Mouse (Mus musculus): ENCODE results near the gene Prkci. TPM values are rescaled to one million over a fixed set of nuclear protein-coding genes. Genes with fewer than 3 reads are reported as not detected.

The Prkci gene
- polyA plus RNA-seq (2016; fragmentation: Nextera tagmentation; extraction: Ambion mirVana): 38.7 and 40.2 TPM in 2 replicates

GRCm38 (mm10) chr3:30995283-30995898 is at the start of gene Prkci:
TSS of gene Prkci (plus strand) at chr3:30995747.
- Histone ChIP-seq H3K36me3 (replicated peaks) (no peaks in the 10 kb centered on the region), H3K27me3 (no peaks in the 10 kb centered on the region), H3K4me1 (peaks cover 25% of the 10 kb centered on the region), H3K9ac (peak within 1 kb of the TSS; percentile 82), H3K4me3 (replicated peaks) (peak within 1 kb of the TSS; percentile 86), H3K4me2 (peak within 1 kb of the TSS; percentile 66), H3K9me3 (no peaks in the 10 kb centered on the region), H3K27ac (0 out of 2 replicates have a peak within 1 kb of the TSS, but pooled peaks have one; percentile 50)
- ATAC-seq (ENCODE audit: low FRiP score): peak; percentile 97
- under 1% methylated on average over 50 of the region's 50 CpGs for WGBS

GRCm38 (mm10) chr3:30951652-30952051 is 43.9 kb upstream of the Prkci start:
- ATAC-seq (ENCODE audit: low FRiP score): no peak
- no peak overlapping the region for H3K4me3 ChIP-seq (replicated peaks)
- no peaks in the 10 kb centered on the region for H3K9me3 ChIP-seq
- no peaks in the 10 kb centered on the region for H3K4me1 ChIP-seq
- H3K4me2 ChIP-seq: no peak overlapping the region
- no peak overlapping the region for H3K9ac ChIP-seq
- peaks cover 49% of the 10 kb centered on the region for H3K36me3 ChIP-seq (replicated peaks)
- no peak overlapping the region for H3K27ac ChIP-seq
- H3K27me3 ChIP-seq: no peaks in the 10 kb centered on the region
- 90% methylated on average over 3 of the region's 3 CpGs for WGBS

GRCm38 (mm10) chr3:30952273-30953070 is 43.1 kb upstream of the Prkci start:
- ATAC-seq (ENCODE audit: low FRiP score): no peak
- H3K9me3 ChIP-seq: no peaks in the 10 kb centered on the region
- no peaks in the 10 kb centered on the region for H3K27me3 ChIP-seq
- H3K27ac ChIP-seq: no peak overlapping the region
- 92% methylated on average over 12 of the region's 12 CpGs for WGBS
- H3K4me3 ChIP-seq (replicated peaks): no peak overlapping the region
- H3K4me1 ChIP-seq: no peaks in the 10 kb centered on the region
- peaks cover 50% of the 10 kb centered on the region for H3K36me3 ChIP-seq (replicated peaks)
- no peak overlapping the region for H3K9ac ChIP-seq
- no peak overlapping the region for H3K4me2 ChIP-seq

- Histone ChIP-seq H3K4me1 (no peaks in the 10 kb centered on the region), H3K27me3 (no peaks in the 10 kb centered on the region), H3K9me3 (no peaks in the 10 kb centered on the region), H3K4me2 (no peak overlapping the region), H3K9ac (no peak overlapping the region), H3K36me3 (replicated peaks) (peaks cover 68% of the 10 kb centered on the region), H3K4me3 (replicated peaks) (no peak overlapping the region), H3K27ac (no peak overlapping the region)
- 93% methylated on average over 6 of the region's 6 CpGs for WGBS
- no peak for ATAC-seq (ENCODE audit: low FRiP score)
These were observed 39.2 kb upstream of the Prkci start for GRCm38 (mm10) chr3:30956327-30956726.

- H3K4me1 ChIP-seq: no peaks in the 10 kb centered on the region
- no peak for ATAC-seq (ENCODE audit: low FRiP score)
- no peak overlapping the region for H3K4me3 ChIP-seq (replicated peaks)
- 0 out of 2 replicates have a peak, but pooled peaks cover 2% of the 10 kb centered on the region for H3K9me3 ChIP-seq
- H3K9ac ChIP-seq: no peak overlapping the region
- no peak overlapping the region for H3K4me2 ChIP-seq
- WGBS: 88% methylated on average over 2 of the region's 2 CpGs
- no peaks in the 10 kb centered on the region for H3K27me3 ChIP-seq
- peaks cover 80% of the 10 kb centered on the region for H3K36me3 ChIP-seq (replicated peaks)
- no peak overlapping the region for H3K27ac ChIP-seq
These were observed 36.8 kb upstream of the Prkci start for GRCm38 (mm10) chr3:30958709-30959108.

- H3K4me2 ChIP-seq: no peak overlapping the region
- no peaks in the 10 kb centered on the region for H3K27me3 ChIP-seq
- peak; percentile 23; the same call in 1 of the 2 replicates for ATAC-seq (ENCODE audit: low FRiP score)
These were observed 35.4 kb upstream of the Prkci start for GRCm38 (mm10) chr3:30959868-30960831.

GRCm38 (mm10) chr3:30963100-30963499 is 32.4 kb upstream of the Prkci start:
- H3K9ac ChIP-seq: no peak overlapping the region
- H3K27me3 ChIP-seq: no peaks in the 10 kb centered on the region
- peaks cover 68% of the 10 kb centered on the region for H3K36me3 ChIP-seq (replicated peaks)
- peaks cover 4% of the 10 kb centered on the region for H3K4me1 ChIP-seq
- H3K4me3 ChIP-seq (replicated peaks): no peak overlapping the region
- H3K4me2 ChIP-seq: no peak overlapping the region
- WGBS: 89% methylated on average over 4 of the region's 4 CpGs
- no peak for ATAC-seq (ENCODE audit: low FRiP score)
- H3K9me3 ChIP-seq: 0 out of 2 replicates have a peak, but pooled peaks cover 2% of the 10 kb centered on the region
- H3K27ac ChIP-seq: no peak overlapping the region

More at GRCm38 (mm10) chr3:30959868-30960831, 35.4 kb upstream of the Prkci start:
- WGBS: 59% methylated on average over 7 of the region's 7 CpGs
- no peak overlapping the region for H3K4me3 ChIP-seq (replicated peaks)
- no peaks in the 10 kb centered on the region for H3K4me1 ChIP-seq
- 0 out of 2 replicates have a peak, but pooled peaks cover 2% of the 10 kb centered on the region for H3K9me3 ChIP-seq
- H3K9ac ChIP-seq: no peak overlapping the region
- H3K36me3 ChIP-seq (replicated peaks): peaks cover 85% of the 10 kb centered on the region
- H3K27ac ChIP-seq: 0 out of 2 replicates have a peak overlapping the region, but pooled peaks have one; percentile 46

- no peak for ATAC-seq (ENCODE audit: low FRiP score)
- WGBS: 92% methylated on average over 3 of the region's 3 CpGs
These were observed 31.3 kb upstream of the Prkci start for GRCm38 (mm10) chr3:30964216-30964615.

GRCm38 (mm10) chr3:30965644-30966043 is 29.9 kb upstream of the Prkci start:
- Histone ChIP-seq H3K4me3 (replicated peaks) (no peak overlapping the region), H3K9ac (no peak overlapping the region), H3K27ac (no peak overlapping the region), H3K27me3 (no peaks in the 10 kb centered on the region), H3K4me2 (no peak overlapping the region), H3K36me3 (replicated peaks) (peaks cover 43% of the 10 kb centered on the region), H3K9me3 (0 out of 2 replicates have a peak, but pooled peaks cover 2% of the 10 kb centered on the region), H3K4me1 (peaks cover 8% of the 10 kb centered on the region)
- ATAC-seq (ENCODE audit: low FRiP score): no peak
- WGBS: 92% methylated on average over 13 of the region's 13 CpGs

More at GRCm38 (mm10) chr3:30964216-30964615, 31.3 kb upstream of the Prkci start:
- no peak overlapping the region for H3K27ac ChIP-seq
- H3K4me1 ChIP-seq: peaks cover 8% of the 10 kb centered on the region
- H3K36me3 ChIP-seq (replicated peaks): peaks cover 57% of the 10 kb centered on the region
- no peak overlapping the region for H3K4me3 ChIP-seq (replicated peaks)
- H3K9me3 ChIP-seq: 0 out of 2 replicates have a peak, but pooled peaks cover 2% of the 10 kb centered on the region
- no peak overlapping the region for H3K9ac ChIP-seq
- no peaks in the 10 kb centered on the region for H3K27me3 ChIP-seq
- H3K4me2 ChIP-seq: no peak overlapping the region

- under 1% methylated on average over 52 of the region's 54 CpGs for WGBS
- Histone ChIP-seq H3K4me3 (replicated peaks) (peak overlapping the region; percentile 99), H3K27ac (peak overlapping the region; percentile 86), H3K9ac (peak overlapping the region; percentile 91), H3K36me3 (replicated peaks) (peaks cover 22% of the 10 kb centered on the region), H3K4me1 (peaks cover 8% of the 10 kb centered on the region), H3K9me3 (no peaks in the 10 kb centered on the region), H3K4me2 (peak overlapping the region; percentile 55), H3K27me3 (no peaks in the 10 kb centered on the region)
- ATAC-seq (ENCODE audit: low FRiP score): peak; percentile 78
These were observed 26.9 kb upstream of the Prkci start for GRCm38 (mm10) chr3:30968531-30969092.

- Histone ChIP-seq H3K36me3 (replicated peaks) (peaks cover 17% of the 10 kb centered on the region), H3K9ac (peak within 1 kb of the TSS; percentile 91), H3K4me3 (replicated peaks) (peak within 1 kb of the TSS; percentile 99), H3K4me2 (peak within 1 kb of the TSS; percentile 55), H3K9me3 (no peaks in the 10 kb centered on the region), H3K27me3 (no peaks in the 10 kb centered on the region), H3K27ac (peak within 1 kb of the TSS; percentile 86), H3K4me1 (peaks cover 8% of the 10 kb centered on the region)
- peak; percentile 94 for ATAC-seq (ENCODE audit: low FRiP score)
- WGBS: under 1% methylated on average over 29 of the region's 34 CpGs
These were observed 26.4 kb upstream of the Prkci start, which contains the start of gene Phc3 for GRCm38 (mm10) chr3:30969104-30969581. TSS of gene Phc3 (minus strand) at chr3:30969415.
